Mouse (Mus musculus) 416B (cell line): ENCODE results near the gene Olfr1340.
A peak's percentile ranks its signal among the peaks of the same experiment; 100 is the strongest.

ENCODE experiments used
- DNase-seq: peaks from one replicate; pipeline ENCODE4 v3.0.0; 2011; ENCODE audit warnings: low read depth

Olfr1340 gene

GRCm38 (mm10) chr4:118719838-118720237 is at the start of gene Olfr1340:
Gene Olfr1340 (plus strand): TSS chr4:118720138.
- DNase-seq = no peak

- no peak for DNase-seq
Measured at GRCm38 (mm10) chr4:118687086-118687485, 32.9 kb upstream of the Olfr1340 start.

GRCm38 (mm10) chr4:118692412-118692973 is 27.4 kb upstream of the Olfr1340 start, which contains the start of gene Olfr1342:
Gene Olfr1342 (minus strand): TSS chr4:118692756.
- no peak for DNase-seq

GRCm38 (mm10) chr4:118693812-118694211 is 26.1 kb upstream of the Olfr1340 start:
- DNase-seq = no peak

- DNase-seq = no peak
Measured at GRCm38 (mm10) chr4:118703223-118703622, 16.7 kb upstream of the Olfr1340 start, which contains the start of gene Olfr1341. Gene Olfr1341 (plus strand): TSS chr4:118703523.

GRCm38 (mm10) chr4:118708086-118708485 is 11.9 kb upstream of the Olfr1340 start:
- DNase-seq = no peak

GRCm38 (mm10) chr4:118711656-118712055 is 8.3 kb upstream of the Olfr1340 start:
- no peak for DNase-seq

GRCm38 (mm10) chr4:118721742-118722483 is 2.0 kb downstream of the Olfr1340 start:
- peak; percentile 10 for DNase-seq

GRCm38 (mm10) chr4:118731875-118732274 is 11.9 kb downstream of the Olfr1340 start, which contains the start of gene Olfr1339:
Gene Olfr1339 (plus strand): TSS chr4:118732175.
- DNase-seq = no peak

- DNase-seq = no peak
Measured at GRCm38 (mm10) chr4:118739574-118739973, 19.6 kb downstream of the Olfr1340 start.

GRCm38 (mm10) chr4:118740988-118741698 is 21.2 kb downstream of the Olfr1340 start:
- no peak for DNase-seq

GRCm38 (mm10) chr4:118741881-118742280 is 21.9 kb downstream of the Olfr1340 start:
- DNase-seq = no peak

- no peak for DNase-seq
Measured at GRCm38 (mm10) chr4:118758637-118759036, 38.7 kb downstream of the Olfr1340 start, which contains the start of gene Olfr1338. Gene Olfr1338 (minus strand): TSS chr4:118758737.
